ENCODE assay signal across 9 mouse cellular contexts in genomic region chr13:43304700-43305099, GRCm38 (mm10). TPM values are rescaled to one million over a fixed set of nuclear protein-coding genes. Genes with fewer than 3 reads are reported as not detected.
A peak's percentile ranks its signal among the peaks of the same experiment; 100 is the strongest.
DNase-seq lines count a peak whose midpoint lies in the region; ATAC-seq and TF ChIP-seq lines count a peak whose summit lies in the region.
"Had no signal": no experiment of that assay in that cellular context is flagged by ENCODE, and none has a peak within 500 bp of the region (broad histone marks: within the 10 kb centered on the region; RNA-seq: fewer than 3 reads in every experiment).

No protein-coding gene starts in this region.

- 0 out of 2 replicates have a peak, but pooled peaks cover 2% of the 10 kb centered on the region for H3K9me3 ChIP-seq in forebrain, embryonic 16.5 days (ENCODE audit: control insufficient read depth, low read length)
- H3K9me3 ChIP-seq in hindbrain, postnatal 0 days (ENCODE audit: low read length): no peaks in the 10 kb centered on the region
- H3K9me3 ChIP-seq in liver, embryonic 13.5 days (replicated peaks): 0 out of 2 replicates have a peak, but pooled peaks cover 4% of the 10 kb centered on the region
- H3K9me3 ChIP-seq in neural tube, embryonic 12.5 days: no peaks in the 10 kb centered on the region

- H3K4me2 ChIP-seq in forebrain, embryonic 16.5 days (ENCODE audit: low read length): peak overlapping the region; percentile 86
- H3K4me2 ChIP-seq in hindbrain, postnatal 0 days (ENCODE audit: low read depth, low read length): peak overlapping the region; percentile 86
- peak overlapping the region; percentile 92 for H3K4me2 ChIP-seq in liver, embryonic 13.5 days
- peak overlapping the region; percentile 98 for H3K4me2 ChIP-seq in neural tube, embryonic 12.5 days (replicated peaks)

- peak overlapping the region; percentile 81 for H3K9ac ChIP-seq in forebrain, embryonic 16.5 days (replicated peaks; ENCODE audit: low read depth, low read length)
- H3K9ac ChIP-seq in hindbrain, postnatal 0 days (replicated peaks; ENCODE audit: low read length): peak overlapping the region; percentile 81; the same call in 1 of the 2 replicates
- H3K9ac ChIP-seq in liver, embryonic 13.5 days: no peak overlapping the region; the same call in 1 of the 2 replicates
- H3K9ac ChIP-seq in neural tube, embryonic 12.5 days: no peak overlapping the region

- WGBS in forebrain, embryonic 16.5 days: 19% methylated on average over 11 of the region's 11 CpGs
- 11% methylated on average over 11 of the region's 11 CpGs for WGBS in hindbrain, postnatal 0 days
- WGBS in liver, embryonic 13.5 days (ENCODE audit: insufficient replicate concordance): 27% methylated on average over 11 of the region's 11 CpGs
- 32% methylated on average over 11 of the region's 11 CpGs for WGBS in neural tube, embryonic 12.5 days

- no peak for TF ChIP-seq CTCF in left cerebral cortex, adult 2 months (IDR thresholded peaks at IDR 0.05)
- peak; percentile 60 for TF ChIP-seq CTCF in hindbrain, postnatal 0 days (IDR thresholded peaks at IDR 0.05; ENCODE audit: low read depth)

- peak overlapping the region; percentile 74 for H3K4me3 ChIP-seq in left cerebral cortex, adult 2 months
- peak overlapping the region; percentile 57 for H3K4me3 ChIP-seq in brown adipose tissue, adult 24 weeks (ENCODE audit: insufficient read depth, low read depth, low read length)
- H3K4me3 ChIP-seq in forebrain, embryonic 16.5 days (replicated peaks; ENCODE audit: low read length): peak overlapping the region; percentile 68
- peak overlapping the region; percentile 81 for H3K4me3 ChIP-seq in hindbrain, postnatal 0 days (ENCODE audit: low read length)
- peak overlapping the region; percentile 67 for H3K4me3 ChIP-seq in liver, embryonic 13.5 days (replicated peaks)
- peak overlapping the region; percentile 71; the same call in 1 of the 2 replicates for H3K4me3 ChIP-seq in neural tube, embryonic 12.5 days

- DNase-seq in left cerebral cortex, adult 2 months (ENCODE audit: extremely low spot score in 1 of 2, low spot score in 2 of 2): no peak
- DNase-seq in left cerebral cortex, adult 9 months (ENCODE audit: low spot score in 2 of 2): no peak
- peak; percentile 79 for DNase-seq in hindbrain, postnatal 0 days (ENCODE audit: low spot score)
- no peak for DNase-seq in liver, embryonic 13.5 days

- ATAC-seq in forebrain, embryonic 16.5 days: peak; percentile 1; the same call in 1 of the 2 replicates
- ATAC-seq in hindbrain, postnatal 0 days: peak; percentile 35
- no peak for ATAC-seq in liver, embryonic 13.5 days (ENCODE audit: low read depth)
- peak; percentile 26 for ATAC-seq in neural tube, embryonic 12.5 days (ENCODE audit: low FRiP score, low read depth)
- no peak for ATAC-seq in megakaryocyte progenitor cell, adult 5-6 weeks (replicated peaks; ENCODE audit: poor library complexity)

- no peaks in the 10 kb centered on the region for H3K36me3 ChIP-seq in forebrain, embryonic 16.5 days (ENCODE audit: control insufficient read depth, insufficient read depth)
- no peaks in the 10 kb centered on the region for H3K36me3 ChIP-seq in hindbrain, postnatal 0 days (ENCODE audit: insufficient read depth, low read length)
- H3K36me3 ChIP-seq in liver, embryonic 13.5 days: no peaks in the 10 kb centered on the region
- H3K36me3 ChIP-seq in neural tube, embryonic 12.5 days: no peaks in the 10 kb centered on the region

- peak overlapping the region; percentile 78 for H3K27ac ChIP-seq in left cerebral cortex, adult 2 months
- peak overlapping the region; percentile 51 for H3K27ac ChIP-seq in brown adipose tissue, adult 24 weeks (replicated peaks; ENCODE audit: low read depth, low read length)
- H3K27ac ChIP-seq in forebrain, embryonic 16.5 days (ENCODE audit: low read length): no peak overlapping the region; the same call in 1 of the 2 replicates
- peak overlapping the region; percentile 88 for H3K27ac ChIP-seq in hindbrain, postnatal 0 days
- H3K27ac ChIP-seq in liver, embryonic 13.5 days: no peak overlapping the region
- H3K27ac ChIP-seq in neural tube, embryonic 12.5 days: no peak overlapping the region

- intact Hi-C loops in left cerebral cortex, adult 2 months (cut with DNase I): loop anchor here (1.0 to 5.0 kb wide), 3 partner anchors 42 to 178 kb away; partner anchors contain the start of genes Nol7 and Ranbp9

- H3K27me3 ChIP-seq in forebrain, embryonic 16.5 days (replicated peaks; ENCODE audit: control insufficient read depth, insufficient read depth, low read length): 0 out of 2 replicates have a peak, but pooled peaks cover 2% of the 10 kb centered on the region
- no peaks in the 10 kb centered on the region for H3K27me3 ChIP-seq in hindbrain, postnatal 0 days (ENCODE audit: insufficient read depth, low read length)
- peaks cover 64% of the 10 kb centered on the region for H3K27me3 ChIP-seq in liver, embryonic 13.5 days
- H3K27me3 ChIP-seq in neural tube, embryonic 12.5 days (replicated peaks): peaks cover 33% of the 10 kb centered on the region
- H3K27me3 ChIP-seq: Patski had no signal

- H3K4me1 ChIP-seq in brown adipose tissue, adult 24 weeks (ENCODE audit: control insufficient read depth, insufficient read depth, insufficient read length, low read length): 0 out of 2 replicates have a peak, but pooled peaks cover 5% of the 10 kb centered on the region
- H3K4me1 ChIP-seq in forebrain, embryonic 16.5 days (replicated peaks; ENCODE audit: control insufficient read depth, insufficient read depth, low read length): peaks cover 35% of the 10 kb centered on the region
- H3K4me1 ChIP-seq in hindbrain, postnatal 0 days (ENCODE audit: insufficient read depth, low read length): peaks cover 13% of the 10 kb centered on the region
- H3K4me1 ChIP-seq in liver, embryonic 13.5 days (replicated peaks): peaks cover 47% of the 10 kb centered on the region
- H3K4me1 ChIP-seq in neural tube, embryonic 12.5 days: peaks cover 22% of the 10 kb centered on the region

RNA-seq across cellular contexts. Expression of gene Gfod1, which starts 0.7 kb away (rescaled TPM):
- total RNA-seq in left cerebral cortex, adult 2 months (2021): 100 to 1,000 TPM; 118 to 134 TPM
- 4.4 and 7.7 TPM in 2 replicates for polyA plus RNA-seq in brown adipose tissue, adult 24 weeks (2012; ENCODE audit: insufficient read depth, insufficient read length, missing spikeins)
- polyA plus RNA-seq in forebrain, embryonic 16.5 days (2015; fragmentation: Nextera tagmentation; extraction: Ambion mirVana): 2.1 and 2.3 TPM in 2 replicates
- 26.3 and 26.9 TPM in 2 replicates for total RNA-seq in hindbrain, postnatal 0 days (2014; rRNA removed)
- polyA plus RNA-seq in hindbrain, postnatal 0 days (2015; fragmentation: Nextera tagmentation; extraction: Ambion mirVana): 2.6 and 2.7 TPM in 2 replicates
- polyA plus RNA-seq in liver, embryonic 13.5 days (2015; fragmentation: Nextera tagmentation; extraction: Ambion mirVana): 0.15 TPM in 2 replicates
- polyA plus RNA-seq in neural tube, embryonic 12.5 days (2016; fragmentation: Nextera tagmentation; extraction: Ambion mirVana): 1.5 TPM in 2 replicates
- 10.9 and 16.6 TPM in 2 replicates for total RNA-seq in megakaryocyte progenitor cell, adult 5-6 weeks (2015)
- total RNA-seq in megakaryocyte progenitor cell, adult 5-6 weeks (2017): 6.1 and 10.3 TPM in 2 replicates

Comparison
In these comparisons a context has a peak if more than half of its experiments do, and no peak if none do; other contexts are left out.
1. H3K27ac ChIP-seq: peak in left cerebral cortex, adult 2 months (single experiment), brown adipose tissue, adult 24 weeks (single experiment) and hindbrain, postnatal 0 days (single experiment); none in forebrain, embryonic 16.5 days (single experiment), liver, embryonic 13.5 days (single experiment) and neural tube, embryonic 12.5 days (single experiment).
2. ATAC-seq: peak in forebrain, embryonic 16.5 days (single experiment), hindbrain, postnatal 0 days (single experiment) and neural tube, embryonic 12.5 days (single experiment); none in liver, embryonic 13.5 days (single experiment) and megakaryocyte progenitor cell, adult 5-6 weeks (single experiment).
3. H3K9ac ChIP-seq: peak in forebrain, embryonic 16.5 days (single experiment) and hindbrain, postnatal 0 days (single experiment); none in liver, embryonic 13.5 days (single experiment) and neural tube, embryonic 12.5 days (single experiment).
4. Peak in every context shown above with its lines, with median percentiles within 50 percentile points of each other: H3K4me3 ChIP-seq and H3K4me2 ChIP-seq.